8 mouse cellular contexts compared by ENCODE assay signal in the genomic region with DNA sequence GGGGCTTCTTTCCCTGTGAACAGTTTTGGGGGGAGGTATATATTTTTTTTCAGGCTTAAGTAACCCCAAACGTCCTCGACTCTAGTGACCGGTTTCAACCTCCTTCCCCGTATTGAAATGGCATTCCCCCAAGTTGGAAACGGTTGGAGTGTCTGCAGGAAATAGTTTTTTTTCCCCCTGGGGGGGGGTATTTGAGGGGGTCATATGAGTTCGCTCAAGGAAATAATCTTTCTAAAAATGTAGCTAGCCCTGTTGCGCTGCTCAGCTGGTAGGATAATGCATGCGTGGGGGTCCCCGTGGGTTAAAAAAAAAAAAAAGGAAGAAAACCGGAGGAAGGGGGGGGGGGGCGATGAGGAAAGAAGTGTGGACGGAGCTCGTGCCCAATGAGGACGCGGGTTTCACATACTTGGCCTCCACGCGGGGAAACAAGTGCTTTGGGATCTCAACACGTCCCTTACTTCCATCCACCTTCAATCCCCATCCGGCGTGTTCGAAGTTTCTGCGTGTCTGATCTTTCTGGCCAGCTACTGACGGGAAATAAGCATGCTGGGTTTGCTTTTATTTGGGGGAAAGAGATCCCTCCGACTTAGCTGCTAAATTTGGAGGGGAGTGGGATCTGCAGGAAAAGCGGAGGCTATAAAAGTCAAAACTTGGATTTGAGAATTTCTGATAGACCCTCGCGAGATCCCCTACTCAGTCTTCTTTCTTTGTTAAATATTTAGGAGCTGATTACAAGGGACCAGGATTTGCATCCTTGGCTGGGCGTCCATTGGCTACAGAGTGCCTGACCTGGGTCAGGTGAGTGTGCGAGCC. TPM values are rescaled to one million over a fixed set of nuclear protein-coding genes. Genes with fewer than 3 reads are reported as not detected.
DNase-seq lines count a peak whose midpoint lies in the region; ATAC-seq and TF ChIP-seq lines count a peak whose summit lies in the region.

No protein-coding gene starts in this region.

- no peak for TF ChIP-seq EP300 in lung, postnatal 0 days (IDR thresholded peaks at IDR 0.05)

- in situ Hi-C loops in ES-E14 (cut with MboI; ENCODE audit: low sequenced_read_pairs in 2 of 2, unreplicated experiment in 2 of 2) = no loop called here

- H3K9ac ChIP-seq in ES-E14 (ENCODE audit: insufficient read depth, low read depth, low read length, poor library complexity, severe bottlenecking) = peak overlapping the region; percentile 78
- H3K9ac ChIP-seq in embryonic facial prominence, embryonic 15.5 days = peak overlapping the region; percentile 65
- peak overlapping the region; percentile 53 for H3K9ac ChIP-seq in hindbrain, embryonic 14.5 days
- peak overlapping the region; percentile 69 for H3K9ac ChIP-seq in lung, postnatal 0 days (replicated peaks; ENCODE audit: low read depth)

- peak overlapping the region; percentile 78 to 90 for H3K4me3 ChIP-seq in ES-E14 (ENCODE audit: insufficient read depth in 1 of 2, low read depth in 1 of 2, low read length in 2 of 2, poor library complexity in 1 of 2, severe bottlenecking in 1 of 2)
- peak overlapping the region; percentile 79 for H3K4me3 ChIP-seq in embryonic facial prominence, embryonic 15.5 days (replicated peaks)
- H3K4me3 ChIP-seq in hindbrain, embryonic 14.5 days (replicated peaks; ENCODE audit: low read length) = peak overlapping the region; percentile 57
- peak overlapping the region; percentile 71 for H3K4me3 ChIP-seq in lung, postnatal 0 days (ENCODE audit: low read depth, low read length)

- no peak overlapping the region for H3K27ac ChIP-seq in ES-E14 (ENCODE audit: insufficient read depth, low read depth, low read length, poor library complexity, severe bottlenecking)
- peak overlapping the region; percentile 78; the same call in 1 of the 2 replicates for H3K27ac ChIP-seq in embryonic facial prominence, embryonic 15.5 days (replicated peaks)
- no peak overlapping the region for H3K27ac ChIP-seq in hindbrain, embryonic 14.5 days
- H3K27ac ChIP-seq in lung, postnatal 0 days (ENCODE audit: low read length) = peak overlapping the region; percentile 73

- peak; percentile 47 for DNase-seq in CD4-positive, CD25-positive, alpha-beta regulatory T cell, adult 2 months (ENCODE audit: low read depth, low spot score)
- DNase-seq in ES-E14 (ENCODE audit: low read depth, low spot score) = no peak
- no peak for DNase-seq in hindbrain, embryonic 14.5 days (ENCODE audit: low spot score)
- peak; percentile 52 for DNase-seq in lung, postnatal 0 days (ENCODE audit: low spot score)
- DNase-seq in right cerebral cortex, postnatal 25 days = peak; percentile 28
- DNase-seq in gastrocnemius, adult 8-10 months (ENCODE audit: low spot score in 2 of 2) = no peak

- H3K9me3 ChIP-seq in ES-E14 (ENCODE audit: control insufficient read depth, insufficient read depth, low read depth, low read length) = no peaks in the 10 kb centered on the region
- H3K9me3 ChIP-seq in embryonic facial prominence, embryonic 15.5 days (replicated peaks) = no peaks in the 10 kb centered on the region
- no peaks in the 10 kb centered on the region for H3K9me3 ChIP-seq in hindbrain, embryonic 14.5 days (ENCODE audit: control insufficient read depth, low read length)
- H3K9me3 ChIP-seq in lung, postnatal 0 days (ENCODE audit: low read length) = no peaks in the 10 kb centered on the region

- peaks cover 6% of the 10 kb centered on the region in 2 experiments; a peak in 2 of 4 replicates for H3K4me1 ChIP-seq in ES-E14 (ENCODE audit: control insufficient read depth in 2 of 2, insufficient read depth in 2 of 2, low read length in 2 of 2, poor library complexity in 1 of 2)
- peaks cover 20% of the 10 kb centered on the region for H3K4me1 ChIP-seq in embryonic facial prominence, embryonic 15.5 days
- peaks cover 9% of the 10 kb centered on the region for H3K4me1 ChIP-seq in hindbrain, embryonic 14.5 days (replicated peaks; ENCODE audit: control insufficient read depth, insufficient read depth, low read length)
- H3K4me1 ChIP-seq in lung, postnatal 0 days (ENCODE audit: insufficient read depth, low read depth, low read length) = peaks cover 20% of the 10 kb centered on the region; the same call in 1 of the 2 replicates

- peaks cover 3% of the 10 kb centered on the region; the same call in 1 of the 2 replicates for H3K36me3 ChIP-seq in ES-E14 (ENCODE audit: control insufficient read depth, insufficient read depth, low read length, poor library complexity, severe bottlenecking)
- H3K36me3 ChIP-seq in embryonic facial prominence, embryonic 15.5 days = no peaks in the 10 kb centered on the region
- no peaks in the 10 kb centered on the region for H3K36me3 ChIP-seq in hindbrain, embryonic 14.5 days (replicated peaks; ENCODE audit: control insufficient read depth, insufficient read depth)
- H3K36me3 ChIP-seq in lung, postnatal 0 days (ENCODE audit: insufficient read depth, low read length) = no peaks in the 10 kb centered on the region

- H3K4me2 ChIP-seq in embryonic facial prominence, embryonic 15.5 days (replicated peaks) = peak overlapping the region; percentile 84
- peak overlapping the region; percentile 89 for H3K4me2 ChIP-seq in hindbrain, embryonic 14.5 days (replicated peaks)
- H3K4me2 ChIP-seq in lung, postnatal 0 days (replicated peaks; ENCODE audit: low read depth, low read length) = peak overlapping the region; percentile 89

- ATAC-seq in CD4-positive, CD25-positive, alpha-beta regulatory T cell, adult 4 months = no peak
- ATAC-seq in embryonic facial prominence, embryonic 15.5 days (ENCODE audit: insufficient number of reproducible peaks, low FRiP score, low TSS enrichment, low read depth) = no peak
- no peak; the same call in 1 of the 2 replicates for ATAC-seq in hindbrain, embryonic 14.5 days (ENCODE audit: low FRiP score)
- ATAC-seq in lung, postnatal 0 days = no peak

- no peak for TF ChIP-seq CTCF in lung, postnatal 0 days (IDR thresholded peaks at IDR 0.05)

- no peaks in the 10 kb centered on the region for H3K27me3 ChIP-seq in embryonic facial prominence, embryonic 15.5 days
- H3K27me3 ChIP-seq in hindbrain, embryonic 14.5 days (ENCODE audit: control insufficient read depth, insufficient read depth, low read length) = peaks cover 3% of the 10 kb centered on the region; the same call in 1 of the 2 replicates
- no peaks in the 10 kb centered on the region for H3K27me3 ChIP-seq in lung, postnatal 0 days (replicated peaks; ENCODE audit: insufficient read depth, low read length)

- WGBS in embryonic facial prominence, embryonic 15.5 days = under 1% methylated on average over 29 of the region's 29 CpGs
- under 1% methylated on average over 28 of the region's 29 CpGs for WGBS in hindbrain, embryonic 14.5 days
- WGBS in lung, postnatal 0 days = 1% methylated on average over 27 of the region's 29 CpGs

TF ChIP-seq in ES-E14, 5 proteins besides CTCF, POLR2A, EP300 and RAD21:
- TF ChIP-seq CHD2 (IDR thresholded peaks at IDR 0.05; ENCODE audit: low read depth, low read length) (peak; percentile 85), ZC3H11A (IDR thresholded peaks at IDR 0.05; ENCODE audit: borderline replicate concordance, low read depth, low read length) (no peak)

RNA-seq across cellular contexts. Expression of a gene that starts 0.8 kb away (rescaled TPM):
- 10 to 100 TPM; 15.1 to 24.4 TPM for polyA plus RNA-seq in CD4-positive, CD25-positive, alpha-beta regulatory T cell, adult 4 months (2017; shearing (Covaris generic))
- total RNA-seq in ES-E14 (2012; rRNA removed) = 52.8 and 87.9 TPM in 2 replicates
- polyA plus RNA-seq in embryonic facial prominence, embryonic 15.5 days (2015; fragmentation: Nextera tagmentation; extraction: Ambion mirVana) = 10.8 and 11.3 TPM in 2 replicates
- polyA plus RNA-seq in hindbrain, embryonic 14.5 days (2014; fragmentation: Nextera tagmentation; extraction: Ambion mirVana) = 6.5 TPM in 2 replicates
- polyA plus RNA-seq in lung, postnatal 0 days (2015; fragmentation: Nextera tagmentation; extraction: Ambion mirVana) = 9.2 and 11.6 TPM in 2 replicates
- total RNA-seq in gastrocnemius, adult 8-10 months (2022) = 10 to 100 TPM; 10.2 to 18.0 (median 13.8) TPM

RNA-seq across cellular contexts. Expression of a gene that starts 28.3 kb away (rescaled TPM):
- 1 to 10 TPM; 4.2 to 4.3 TPM for polyA plus RNA-seq in CD4-positive, CD25-positive, alpha-beta regulatory T cell, adult 4 months (2017; shearing (Covaris generic))
- 26.5 and 43.6 TPM in 2 replicates for total RNA-seq in ES-E14 (2012; rRNA removed)
- polyA plus RNA-seq in embryonic facial prominence, embryonic 15.5 days (2015; fragmentation: Nextera tagmentation; extraction: Ambion mirVana) = 24.7 and 28.7 TPM in 2 replicates
- 12.0 and 13.5 TPM in 2 replicates for polyA plus RNA-seq in hindbrain, embryonic 14.5 days (2014; fragmentation: Nextera tagmentation; extraction: Ambion mirVana)
- polyA plus RNA-seq in lung, postnatal 0 days (2015; fragmentation: Nextera tagmentation; extraction: Ambion mirVana) = 33.4 and 33.9 TPM in 2 replicates
- total RNA-seq in gastrocnemius, adult 8-10 months (2022) = 1 to 10 TPM; 6.7 to 9.9 (median 7.6) TPM

Comparison
In these comparisons a context has a peak if more than half of its experiments do, and no peak if none do; other contexts are left out.
1. DNase-seq: peak in CD4-positive, CD25-positive, alpha-beta regulatory T cell, adult 2 months (single experiment), lung, postnatal 0 days (single experiment) and right cerebral cortex, postnatal 25 days (single experiment); none in ES-E14 (single experiment), hindbrain, embryonic 14.5 days (single experiment) and gastrocnemius, adult 8-10 months (0 of 2).
2. H3K27ac ChIP-seq: peak in embryonic facial prominence, embryonic 15.5 days (single experiment) and lung, postnatal 0 days (single experiment); none in ES-E14 (single experiment) and hindbrain, embryonic 14.5 days (single experiment).
3. Peak in every context shown above with its lines, with median percentiles within 50 percentile points of each other: H3K4me3 ChIP-seq, H3K9ac ChIP-seq and H3K4me2 ChIP-seq.